Mouse (Mus musculus) G1E (cell line): ENCODE measurements around the gene Ttll11.

ENCODE experiments used
- CTCF ChIP-seq: IDR thresholded peaks from 2 replicates; pipeline ENCODE4 v1.5.1; 2012; ENCODE audit warnings: low read depth, low read length, inconsistent platforms, mixed read lengths
- GATA1 ChIP-seq: IDR thresholded peaks from 2 replicates; pipeline ENCODE4 v1.6.1; 2012; ENCODE audit warnings: borderline replicate concordance, low read length, inconsistent platforms, mixed read lengths

- no peak for TF ChIP-seq CTCF
- TF ChIP-seq GATA1, result no peak
Measured at GRCm38 (mm10) chr2:35702001-35702400, 277.7 kb downstream of the Ttll11 start.
